Mouse (Mus musculus): ENCODE results near the gene Dyrk1a.

The Dyrk1a gene

GRCm38 (mm10) chr16:94569229-94570176, at the start of gene Dyrk1a:
Gene Dyrk1a (plus strand): TSS chr16:94570010.
- DNase-seq (ENCODE audit: low spot score in 2 of 2): peak; percentile 98 to 99

GRCm38 (mm10) chr16:94523594-94524377, 46.0 kb upstream of the Dyrk1a start:
- DNase-seq (ENCODE audit: low spot score in 2 of 2): no peak

GRCm38 (mm10) chr16:94524691-94525090, 45.1 kb upstream of the Dyrk1a start:
- no peak for DNase-seq (ENCODE audit: low spot score in 2 of 2)

DNA sequence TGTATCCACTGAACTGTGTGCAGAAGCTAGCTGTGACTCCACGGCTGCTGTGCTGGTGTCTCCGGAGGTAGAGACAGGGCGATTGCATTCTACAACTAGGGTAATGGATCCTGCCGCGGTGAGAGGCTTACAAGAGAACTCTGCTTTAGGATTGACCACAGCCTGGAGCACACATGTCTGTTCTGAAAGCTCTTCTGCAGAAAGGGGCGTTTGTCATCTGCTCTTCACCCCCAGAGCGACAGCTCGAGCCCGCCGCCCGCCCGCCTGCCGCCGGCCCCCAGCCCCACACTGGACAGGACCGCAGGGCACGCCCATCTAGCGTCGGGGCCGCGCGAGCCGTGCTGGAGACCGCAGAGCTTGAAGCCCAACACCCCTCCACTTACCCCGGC, 43.9 kb upstream of the Dyrk1a start:
- DNase-seq (ENCODE audit: low spot score in 2 of 2): no peak

DNA sequence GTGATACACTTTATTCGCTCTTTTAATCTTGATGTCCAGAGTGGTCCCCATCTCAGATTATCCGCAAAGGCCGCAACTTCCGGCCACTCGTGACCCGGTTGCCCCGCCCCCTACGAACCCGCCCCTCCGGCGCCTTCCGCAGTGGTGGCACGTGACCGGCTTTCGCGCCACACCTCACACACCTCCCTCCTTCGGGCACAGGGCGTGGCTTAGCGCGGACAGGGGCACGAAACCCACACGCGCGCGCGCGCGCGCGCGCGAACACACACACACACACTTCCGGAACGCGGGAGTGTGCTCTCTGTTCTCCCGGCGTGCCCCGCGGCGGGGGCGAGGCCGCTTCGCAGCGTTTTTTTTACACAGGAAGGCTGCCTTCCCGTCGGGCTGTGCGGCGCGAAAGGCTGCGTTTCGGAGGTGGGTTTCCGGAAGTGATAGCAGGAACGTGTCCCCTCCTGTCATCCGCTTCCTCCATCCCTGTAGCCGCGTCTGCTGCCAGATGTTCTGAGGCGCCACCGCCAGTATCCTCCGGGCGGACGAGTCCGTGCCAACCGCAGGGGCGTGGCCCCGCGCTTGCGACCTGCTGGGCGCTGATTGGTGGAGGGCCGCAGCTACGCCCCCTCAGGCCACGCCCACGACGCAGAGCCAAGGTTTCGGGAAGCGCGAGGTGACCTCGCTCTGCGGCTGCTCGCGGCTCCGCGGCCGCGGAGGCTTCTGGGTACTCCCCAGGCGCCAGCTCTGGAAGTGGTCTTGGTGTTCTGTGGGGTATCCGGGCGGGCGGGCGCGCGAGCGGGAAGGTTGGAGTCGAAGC, 43.3 kb upstream of the Dyrk1a start, which contains the start of gene Vps26c:
Gene Vps26c, minus strand, starts transcription at position 487 of the 808 bp plus-strand sequence.
- peak; percentile 97 to 98 for DNase-seq (ENCODE audit: low spot score in 2 of 2)

DNA sequence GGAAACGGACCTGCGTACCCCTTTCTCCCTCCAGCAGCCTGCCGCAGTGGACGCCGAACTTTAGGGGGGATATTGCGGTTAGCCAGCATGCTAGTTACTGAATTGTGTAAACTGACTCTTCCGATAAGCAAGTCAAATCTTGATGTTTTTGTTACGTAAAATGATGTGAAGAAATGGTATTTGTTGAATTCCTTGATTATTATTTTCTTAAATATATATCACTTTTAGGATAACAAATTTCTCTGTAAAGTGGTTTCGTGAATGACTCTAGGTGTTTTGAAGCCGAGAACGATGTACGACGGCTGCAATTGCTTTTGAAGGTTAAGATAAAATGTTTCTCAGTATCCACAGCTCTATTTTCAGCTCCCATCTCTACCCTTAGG, 42.7 kb upstream of the Dyrk1a start:
- no peak for DNase-seq (ENCODE audit: low spot score in 2 of 2)

- DNase-seq (ENCODE audit: low spot score in 2 of 2): no peak
Measured at GRCm38 (mm10) chr16:94527546-94527945, 42.3 kb upstream of the Dyrk1a start.

DNA sequence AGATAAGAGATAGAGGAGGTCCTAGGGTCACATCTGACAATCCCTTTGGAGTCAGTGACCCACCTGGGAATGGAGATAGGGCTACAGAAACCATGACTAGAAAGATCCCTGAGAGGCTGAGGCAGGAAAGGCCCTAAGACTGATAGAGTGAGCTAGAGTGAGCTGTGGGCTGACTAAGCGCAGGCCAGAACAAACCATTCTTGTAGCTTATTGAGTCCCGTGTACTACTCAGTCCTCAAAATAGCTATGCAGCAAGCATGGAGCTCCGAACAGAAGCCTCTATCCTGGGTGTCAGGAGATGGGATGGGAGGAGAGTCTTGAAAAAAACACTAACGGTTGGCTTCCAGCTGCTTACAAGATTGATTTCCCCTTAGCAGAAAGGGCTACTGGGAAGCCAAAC, 38.5 kb upstream of the Dyrk1a start:
- no peak for DNase-seq (ENCODE audit: low spot score in 2 of 2)

- no peak for DNase-seq (ENCODE audit: low spot score in 2 of 2)
Measured at GRCm38 (mm10) chr16:94533679-94534078, 36.1 kb upstream of the Dyrk1a start.

DNA sequence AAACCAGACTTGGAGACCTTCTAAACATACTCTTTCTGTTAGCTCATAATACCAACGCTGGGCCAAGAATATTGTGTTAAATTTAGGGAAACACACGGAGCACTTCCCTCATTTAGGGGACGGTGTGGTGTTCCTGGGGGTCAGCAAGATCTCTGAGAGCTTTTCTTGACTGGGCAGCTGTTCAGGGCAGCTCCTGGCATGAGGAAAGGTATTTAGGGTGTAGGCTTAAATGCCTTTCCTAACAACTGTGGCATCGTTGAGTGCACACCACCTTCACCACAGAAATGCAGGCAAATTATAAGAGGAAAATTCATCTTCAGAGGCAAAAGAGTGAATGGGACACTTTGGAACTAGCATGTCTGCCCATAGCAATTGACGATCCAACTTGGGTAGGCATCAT, 34.1 kb upstream of the Dyrk1a start:
- DNase-seq (ENCODE audit: low spot score in 2 of 2): no peak

- DNase-seq (ENCODE audit: low spot score in 2 of 2): peak; percentile 81 to 88
Measured at GRCm38 (mm10) chr16:94536417-94537158, 33.2 kb upstream of the Dyrk1a start.

DNA sequence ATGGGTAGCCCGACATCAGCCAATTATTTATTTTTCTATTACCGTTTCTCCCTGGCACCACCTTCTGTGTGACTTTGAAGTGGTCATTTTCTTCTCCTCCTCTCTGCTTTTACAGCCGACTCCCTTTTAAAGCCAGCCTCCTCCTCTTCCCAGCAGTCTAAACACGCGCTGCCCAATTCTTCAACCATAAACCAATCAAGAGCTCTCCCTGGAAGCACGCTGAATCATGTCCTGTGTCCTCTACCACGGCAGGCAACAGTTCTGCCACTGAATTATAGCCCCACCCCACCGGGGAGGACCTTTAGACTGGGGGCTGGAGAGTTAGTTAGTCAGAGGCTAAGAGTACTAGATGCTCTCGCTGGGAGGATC, 32.7 kb upstream of the Dyrk1a start:
- peak in 1 of 2 experiments; percentile 43 for DNase-seq (ENCODE audit: low spot score in 2 of 2)

DNA sequence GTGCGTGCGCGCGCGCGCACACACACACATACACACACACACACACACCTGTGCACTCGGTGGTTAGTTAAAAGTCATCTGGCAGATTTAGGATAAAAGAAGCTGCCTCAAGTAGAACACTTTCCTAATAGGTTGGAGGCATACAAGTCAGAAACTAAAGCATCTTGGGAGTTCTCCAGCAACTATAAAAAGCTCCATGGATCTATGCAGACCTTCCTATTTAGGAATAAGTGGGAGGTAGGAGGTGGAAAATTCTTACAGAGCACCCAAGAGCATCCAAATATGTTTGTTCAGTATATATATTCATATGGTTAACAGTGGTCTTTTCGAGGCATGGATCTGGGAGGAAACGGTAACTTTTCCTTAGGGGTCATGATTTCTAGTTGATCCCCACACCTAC, 29.7 kb upstream of the Dyrk1a start:
- DNase-seq (ENCODE audit: low spot score in 2 of 2): no peak

- DNase-seq (ENCODE audit: low spot score in 2 of 2): no peak
Measured at GRCm38 (mm10) chr16:94542898-94543297, 26.9 kb upstream of the Dyrk1a start.

DNA sequence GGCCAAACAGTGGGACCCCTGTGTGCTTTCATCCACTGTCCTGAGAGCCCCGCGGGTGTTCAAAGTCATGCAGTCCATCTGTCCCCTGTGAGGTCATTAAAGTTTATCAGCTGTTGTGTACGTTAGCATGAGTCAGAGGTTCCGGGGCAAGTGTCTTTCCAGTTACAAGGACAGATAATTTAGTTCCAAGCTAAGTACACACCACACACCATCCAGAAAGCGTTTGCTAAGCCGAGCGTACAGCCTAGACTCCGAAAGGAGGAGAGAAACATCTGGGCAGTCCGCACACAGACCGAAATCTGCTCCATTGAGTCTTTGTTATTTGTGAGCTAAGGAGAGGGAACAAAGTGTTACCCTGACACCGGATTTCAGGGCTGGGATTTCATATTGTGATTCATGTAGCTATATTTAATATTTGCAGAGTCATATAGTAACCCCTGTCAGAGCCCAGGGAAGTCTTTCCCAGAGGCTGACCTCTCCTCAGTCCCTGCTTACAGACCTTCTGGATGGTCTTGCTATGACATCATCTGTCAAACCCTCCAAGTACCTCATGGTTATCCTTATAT, 25.2 kb upstream of the Dyrk1a start:
- DNase-seq (ENCODE audit: low spot score in 2 of 2): peak in 1 of 2 experiments; percentile 58

DNA sequence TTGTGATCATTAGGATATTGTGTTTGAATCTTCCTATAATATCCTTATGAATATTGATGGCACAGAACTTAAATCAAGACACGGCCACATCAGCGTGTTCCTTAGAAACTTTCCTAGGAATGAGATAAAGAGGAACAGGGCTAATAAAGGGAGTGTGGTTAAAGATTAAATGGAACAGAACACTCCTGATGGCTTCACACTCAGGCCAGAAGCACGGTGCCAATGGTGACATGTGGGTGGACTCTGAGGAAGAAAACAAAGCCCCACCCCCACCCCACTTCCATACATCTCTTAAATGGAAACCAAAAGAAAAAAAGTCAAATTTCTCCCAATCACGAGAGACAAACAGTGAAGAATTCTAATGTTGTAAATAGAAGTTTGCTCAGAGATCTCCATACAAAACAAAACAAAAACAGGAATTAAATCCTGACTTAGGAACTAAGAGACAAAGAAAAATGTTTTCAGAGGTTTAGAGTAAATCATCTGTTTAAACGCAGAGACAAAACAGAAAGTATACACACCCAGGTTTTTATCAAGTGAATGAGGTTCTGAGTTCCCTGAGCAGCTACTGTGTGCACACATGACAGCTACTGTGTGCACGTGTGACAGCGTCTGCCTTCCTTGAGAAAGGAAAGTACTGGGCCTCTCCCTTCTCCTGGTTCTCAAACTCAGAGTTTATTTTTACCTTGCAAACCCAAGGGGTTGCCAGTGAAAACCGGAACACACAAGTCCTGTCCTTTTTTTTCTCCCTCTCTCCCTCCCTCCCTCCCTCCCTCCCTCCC, 23.8 kb upstream of the Dyrk1a start:
- DNase-seq (ENCODE audit: low spot score in 2 of 2): no peak

GRCm38 (mm10) chr16:94549813-94550212, 20.0 kb upstream of the Dyrk1a start:
- DNase-seq (ENCODE audit: low spot score in 2 of 2): no peak

DNA sequence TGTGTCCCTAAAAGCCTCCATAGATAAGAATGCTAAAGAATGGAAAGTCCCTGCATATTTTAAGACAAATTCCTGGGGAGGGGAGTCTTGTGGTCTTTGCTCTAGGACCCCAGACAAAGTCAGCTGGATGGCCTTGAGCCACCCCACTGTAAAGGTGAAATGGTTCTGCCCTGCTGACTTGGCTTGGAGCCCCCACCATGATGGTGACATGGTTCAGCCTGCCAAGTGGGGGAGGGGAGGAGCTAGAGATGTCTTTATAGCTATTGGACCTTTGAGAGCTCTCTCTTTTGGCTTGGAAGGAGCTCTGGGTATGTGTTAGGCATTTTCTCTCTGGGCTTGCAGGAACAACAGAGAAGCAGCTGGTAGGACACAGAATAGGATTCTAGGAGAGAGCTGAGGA, 17.9 kb upstream of the Dyrk1a start:
- peak in 1 of 2 experiments; percentile 42 for DNase-seq (ENCODE audit: low spot score in 2 of 2)

GRCm38 (mm10) chr16:94555346-94555745, 14.5 kb upstream of the Dyrk1a start:
- no peak for DNase-seq (ENCODE audit: low spot score in 2 of 2)

DNA sequence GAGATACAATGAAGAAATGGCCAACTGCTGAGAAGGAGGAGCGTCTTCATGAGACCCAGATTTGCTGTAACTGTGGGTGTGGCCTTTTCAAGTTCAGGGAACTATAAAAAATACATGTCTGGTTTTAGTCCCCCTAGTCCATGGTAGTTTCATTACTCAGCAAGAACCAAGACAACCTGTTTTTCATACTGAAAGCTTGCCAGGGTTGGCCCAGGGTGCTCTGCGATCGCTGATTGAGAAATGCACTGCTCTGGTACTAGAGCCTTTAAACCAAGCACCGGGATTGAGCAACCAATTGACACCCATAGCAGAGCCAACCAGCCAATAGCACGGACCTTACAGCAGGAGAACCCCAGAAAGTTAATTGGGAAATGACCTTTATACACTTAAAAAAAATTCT, 13.6 kb upstream of the Dyrk1a start:
- DNase-seq (ENCODE audit: low spot score in 2 of 2): no peak

Measured in heart, adult 9 months (tissue).